Mouse (Mus musculus): ENCODE results near the gene Cblc. TPM values are rescaled to one million over a fixed set of nuclear protein-coding genes. Genes with fewer than 3 reads are reported as not detected.

The Cblc gene
- 0.19 and 14.1 TPM in 2 replicates for polyA plus RNA-seq (2012; rRNA removed; ENCODE audit: low replicate concordance)

DNA sequence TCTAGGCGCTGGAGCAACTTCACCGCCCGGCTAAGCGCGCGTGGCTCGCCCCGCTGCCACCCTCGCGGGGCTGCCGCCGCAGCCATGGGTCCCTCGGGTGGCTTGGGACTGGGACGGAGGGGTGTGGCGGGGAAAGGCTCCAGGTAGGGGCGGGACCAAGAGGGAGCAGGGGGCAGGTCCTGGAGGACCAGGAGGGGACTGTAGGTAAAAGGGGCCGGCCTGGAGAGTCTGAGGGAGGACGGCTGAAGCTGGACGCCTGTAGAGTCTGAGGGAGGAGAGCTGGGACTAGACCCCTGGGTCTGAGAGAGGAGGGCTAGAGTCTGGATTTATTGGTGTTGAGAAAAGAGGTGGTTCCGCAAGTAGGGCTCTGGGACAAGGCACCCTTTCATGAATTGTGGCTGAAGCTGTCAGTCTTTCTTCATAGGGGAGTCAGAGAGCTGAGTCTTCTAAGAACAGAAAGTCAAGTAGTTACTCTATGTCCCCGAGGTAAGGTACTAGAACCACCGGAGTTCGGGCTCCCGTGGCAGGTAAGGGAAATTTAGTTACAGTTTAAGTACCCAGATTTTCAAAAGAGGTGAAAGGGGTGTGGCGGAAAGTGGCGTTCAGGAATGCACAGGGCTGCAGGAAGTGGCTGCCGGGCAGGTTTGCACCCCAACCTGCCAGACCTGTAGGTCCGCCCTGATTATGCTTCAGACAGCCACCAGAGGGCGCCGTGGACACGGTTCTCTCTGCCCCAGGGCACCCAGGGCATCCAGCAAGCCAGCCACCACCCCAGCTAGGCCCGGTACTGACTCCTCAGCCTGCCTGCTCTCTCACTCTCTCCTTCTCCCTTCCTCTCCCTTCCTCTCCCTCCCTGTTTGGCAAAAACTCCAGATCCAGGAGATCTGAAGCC lies at the start of gene Cblc:
Gene Cblc (minus strand): TSS at position 113 of the 892 bp plus-strand sequence.

DNA sequence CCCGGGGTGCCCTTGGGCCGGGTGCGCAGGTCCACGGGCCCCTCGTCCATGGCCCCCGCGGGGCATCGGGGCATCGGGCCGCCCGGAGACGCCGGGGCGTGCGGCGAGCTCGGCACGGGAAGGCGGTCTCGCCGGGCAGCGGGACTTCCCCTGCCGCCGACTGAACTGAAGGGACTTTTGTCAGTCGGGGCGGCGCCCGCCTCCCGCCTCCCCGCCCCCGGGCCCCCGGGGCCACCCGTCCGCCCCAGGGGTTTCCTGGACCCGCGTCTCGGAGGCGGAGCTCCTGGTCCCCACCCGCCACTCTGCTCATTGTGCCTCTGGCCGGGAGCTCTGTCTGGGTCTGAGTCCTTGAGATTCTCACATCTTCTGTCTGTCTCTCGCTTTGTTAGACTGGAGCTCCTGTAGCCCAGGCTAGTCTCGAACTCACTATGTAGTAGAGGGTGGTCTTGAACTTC lies 26.0 kb upstream of the Cblc start, which contains the start of gene Bcl3:
Gene Bcl3 (minus strand): TSS at position 167 of the 455 bp plus-strand sequence.

DNA sequence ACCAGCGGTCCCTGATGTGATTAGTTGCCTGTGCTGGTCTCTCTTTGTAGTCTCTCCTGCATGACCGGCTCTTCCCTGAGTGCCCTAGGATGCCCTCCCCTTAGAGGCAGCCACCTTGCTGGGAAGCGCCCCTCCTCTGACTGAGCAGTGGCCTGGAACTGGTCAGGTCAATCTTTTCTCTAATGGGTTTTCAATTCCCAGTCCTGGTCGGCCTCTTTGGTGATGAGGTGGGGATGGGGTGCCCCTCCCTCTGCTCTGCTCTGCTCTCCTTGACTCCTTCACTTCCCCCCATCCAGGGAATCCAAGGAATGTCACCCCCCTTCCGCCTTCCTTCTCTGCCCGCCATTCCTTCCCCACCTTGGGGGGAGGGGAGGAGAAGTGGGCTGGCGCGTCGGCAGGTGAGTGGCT lies 25.6 kb downstream of the Cblc start, which contains the start of gene Bcam:
Gene Bcam (minus strand): TSS at position 33 of the 408 bp plus-strand sequence.

DNA sequence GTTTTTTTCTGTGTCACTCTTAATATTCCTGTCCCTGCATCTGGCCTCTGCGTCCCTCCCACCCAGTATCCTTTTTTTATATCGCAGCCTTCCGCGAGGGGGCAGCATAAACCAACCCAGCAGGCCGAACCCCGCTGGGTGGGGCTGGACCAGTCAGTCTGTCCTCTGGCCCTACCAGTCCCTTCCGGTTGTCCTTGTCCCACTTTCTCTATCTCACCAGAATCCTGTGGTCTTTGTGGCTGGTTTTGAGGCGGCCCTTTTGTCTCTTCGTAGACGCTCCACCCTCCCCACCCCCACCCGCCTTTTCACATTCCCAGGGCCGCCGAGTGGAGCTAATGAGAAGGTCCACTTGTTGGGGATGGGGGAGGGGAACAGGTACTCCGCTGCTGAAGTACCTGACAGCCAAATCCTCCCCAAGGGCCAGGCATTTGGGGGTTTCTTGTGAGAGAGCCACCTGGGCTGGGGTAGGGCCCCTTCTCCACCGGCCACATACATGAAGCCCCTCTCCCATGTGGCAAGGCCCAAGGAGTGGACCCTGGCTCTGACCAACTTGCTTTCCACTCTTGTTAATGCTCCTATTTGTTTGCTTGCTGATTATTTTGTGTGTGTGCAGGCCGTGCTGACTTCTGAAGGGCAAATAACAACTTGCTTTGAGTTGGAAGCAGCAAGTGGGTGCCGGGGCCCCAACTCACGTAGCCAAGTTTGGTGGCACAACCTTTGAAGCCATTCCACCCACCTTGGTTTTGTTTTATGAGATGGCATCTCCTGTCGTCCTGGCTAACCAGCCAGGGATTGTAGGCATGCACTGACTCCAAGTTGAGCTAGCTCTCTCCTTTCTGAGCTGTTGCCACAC lies 46.2 kb downstream of the Cblc start, which contains the start of gene Nectin2:
Gene Nectin2 (minus strand): TSS at position 267 of the 853 bp plus-strand sequence.

Other genes starting within 250 kb of the Cblc start
- gene Ppp1r37, start 233.7 kb downstream of the Cblc start, polyA plus RNA-seq (2012; rRNA removed; ENCODE audit: low replicate concordance) = 86.6 and 114 TPM in 2 replicates
- 3.0 and 3.7 TPM in 2 replicates for gene Zfp296, start 219.5 kb downstream of the Cblc start, polyA plus RNA-seq (2012; rRNA removed; ENCODE audit: low replicate concordance)
- gene Gemin7, start 219.2 kb downstream of the Cblc start, polyA plus RNA-seq (2012; rRNA removed; ENCODE audit: low replicate concordance) = 113 and 137 TPM in 2 replicates
- 61.1 and 124 TPM in 2 replicates for gene Clasrp, start 192.3 kb downstream of the Cblc start, polyA plus RNA-seq (2012; rRNA removed; ENCODE audit: low replicate concordance)
- gene Relb, start 167.4 kb downstream of the Cblc start, polyA plus RNA-seq (2012; rRNA removed; ENCODE audit: low replicate concordance) = 28.9 TPM in 2 replicates
- gene Clptm1, start 131.8 kb downstream of the Cblc start, polyA plus RNA-seq (2012; rRNA removed; ENCODE audit: low replicate concordance) = 164 and 172 TPM in 2 replicates
- gene Apoc2, start 118.9 kb downstream of the Cblc start, polyA plus RNA-seq (2012; rRNA removed; ENCODE audit: low replicate concordance) = 7.1 and 7.5 TPM in 2 replicates
- 0.23 and 0.77 TPM in 2 replicates for gene Gm44805, start 115.4 kb downstream of the Cblc start, polyA plus RNA-seq (2012; rRNA removed; ENCODE audit: low replicate concordance)
- gene Apoc4, start 115.3 kb downstream of the Cblc start, polyA plus RNA-seq (2012; rRNA removed; ENCODE audit: low replicate concordance) = 1.8 and 3.5 TPM in 2 replicates
- gene Apoc1, start 104.1 kb downstream of the Cblc start, polyA plus RNA-seq (2012; rRNA removed; ENCODE audit: low replicate concordance) = 41.6 and 87.3 TPM in 2 replicates
- 3,005 and 3,861 TPM in 2 replicates for gene Apoe, start 97.6 kb downstream of the Cblc start, polyA plus RNA-seq (2012; rRNA removed; ENCODE audit: low replicate concordance)
- gene Tomm40, start 81.4 kb downstream of the Cblc start, polyA plus RNA-seq (2012; rRNA removed; ENCODE audit: low replicate concordance) = 93.4 and 95.3 TPM in 2 replicates
- 51.4 and 81.3 TPM in 2 replicates for gene Nectin2, start 46.3 kb downstream of the Cblc start, polyA plus RNA-seq (2012; rRNA removed; ENCODE audit: low replicate concordance)
- 158 and 187 TPM in 2 replicates for gene Bcam, start 25.8 kb downstream of the Cblc start, polyA plus RNA-seq (2012; rRNA removed; ENCODE audit: low replicate concordance)
- 21.1 and 29.7 TPM in 2 replicates for gene Bcl3, start 26.0 kb upstream of the Cblc start, polyA plus RNA-seq (2012; rRNA removed; ENCODE audit: low replicate concordance)
- gene Gm19345, start 55.2 kb upstream of the Cblc start, polyA plus RNA-seq (2012; rRNA removed; ENCODE audit: low replicate concordance) = 0.13 TPM in 1 of 2 replicates, not detected in the other
- 0.32 and 0.42 TPM in 2 replicates for gene Ceacam16, start 64.5 kb upstream of the Cblc start, polyA plus RNA-seq (2012; rRNA removed; ENCODE audit: low replicate concordance)
- 0.04 and 0.23 TPM in 2 replicates for gene Ceacam19, start 91.2 kb upstream of the Cblc start, polyA plus RNA-seq (2012; rRNA removed; ENCODE audit: low replicate concordance)
- 22.2 and 29.8 TPM in 2 replicates for gene Pvr, start 124.4 kb upstream of the Cblc start, polyA plus RNA-seq (2012; rRNA removed; ENCODE audit: low replicate concordance)
- 0.07 and 0.10 TPM in 2 replicates for gene Igsf23, start 153.9 kb upstream of the Cblc start, polyA plus RNA-seq (2012; rRNA removed; ENCODE audit: low replicate concordance)
- gene Ceacam20, start 168.6 kb upstream of the Cblc start, polyA plus RNA-seq (2012; rRNA removed; ENCODE audit: low replicate concordance) = not detected in 2 replicates
- gene Nlrp9b, start 194.7 kb upstream of the Cblc start, polyA plus RNA-seq (2012; rRNA removed; ENCODE audit: low replicate concordance) = not detected in 2 replicates